Mouse (Mus musculus) heart, adult 8-10 months (tissue): ENCODE results near the gene Pitpnm1. TPM values are rescaled to one million over a fixed set of nuclear protein-coding genes. Genes with fewer than 3 reads are reported as not detected.

Source experiments
- DNase-seq: peaks from one replicate; pipeline ENCODE4 v3.0.0; 2022; ENCODE audit warnings: low spot score
- total RNA-seq, 4 experiments: library from RNA; stranded (reverse); gene quantifications; 2 replicates each; pipeline ENCODE4 v1.2.4; 2022

Pitpnm1 gene
- total RNA-seq, 4 experiments from 2014 or later, result 17.0 to 22.1 (median 18.3) TPM

GRCm38 (mm10) chr19:4139446-4139845 is 39.6 kb downstream of the Pitpnm1 start, which contains the start of gene Gpr152:
Gene Gpr152 (plus strand): TSS chr19:4139787.
- no peak for DNase-seq

- DNase-seq, result no peak
These were observed 40.3 kb downstream of the Pitpnm1 start for GRCm38 (mm10) chr19:4140147-4140546.

- no peak for DNase-seq
These were observed 42.8 kb downstream of the Pitpnm1 start for GRCm38 (mm10) chr19:4142416-4143173.

GRCm38 (mm10) chr19:4143759-4144268 is 44.0 kb downstream of the Pitpnm1 start, which contains the start of gene Cabp4:
Gene Cabp4 (minus strand): TSS chr19:4144033.
- no peak for DNase-seq

GRCm38 (mm10) chr19:4144550-4145498 is 45.0 kb downstream of the Pitpnm1 start:
- DNase-seq, result no peak

GRCm38 (mm10) chr19:4145936-4146335 is 46.1 kb downstream of the Pitpnm1 start:
- no peak for DNase-seq

- DNase-seq, result no peak
These were observed 46.7 kb downstream of the Pitpnm1 start for GRCm38 (mm10) chr19:4146366-4147021.

GRCm38 (mm10) chr19:4147022-4147405 is 47.2 kb downstream of the Pitpnm1 start:
- no peak for DNase-seq

GRCm38 (mm10) chr19:4147782-4148490 is 48.1 kb downstream of the Pitpnm1 start:
- no peak for DNase-seq

GRCm38 (mm10) chr19:4148491-4148806 is 48.7 kb downstream of the Pitpnm1 start, which contains the start of gene Coro1b:
Gene Coro1b (plus strand): TSS chr19:4148619.
- peak; percentile 97 for DNase-seq

GRCm38 (mm10) chr19:4148819-4149218 is 49.0 kb downstream of the Pitpnm1 start:
- DNase-seq, result no peak

- DNase-seq, result no peak
These were observed 49.5 kb downstream of the Pitpnm1 start for GRCm38 (mm10) chr19:4149283-4149682.

- DNase-seq, result no peak
These were observed 50.1 kb downstream of the Pitpnm1 start for GRCm38 (mm10) chr19:4149764-4150461.

- no peak for DNase-seq
These were observed 51.0 kb downstream of the Pitpnm1 start for GRCm38 (mm10) chr19:4150567-4151487.

GRCm38 (mm10) chr19:4151488-4151860 is 51.7 kb downstream of the Pitpnm1 start:
- no peak for DNase-seq

GRCm38 (mm10) chr19:4151898-4152297 is 52.1 kb downstream of the Pitpnm1 start:
- DNase-seq, result no peak

GRCm38 (mm10) chr19:4152445-4153231 is 52.8 kb downstream of the Pitpnm1 start:
- no peak for DNase-seq

- DNase-seq, result no peak
These were observed 53.4 kb downstream of the Pitpnm1 start, which contains the start of gene Ptprcap for GRCm38 (mm10) chr19:4153232-4153654. Gene Ptprcap (plus strand): TSS chr19:4153604.
